Mouse (Mus musculus) C2C12 (cell line): Measurements from ENCODE around the gene 4933428G20Rik. TPM values are rescaled to one million over a fixed set of nuclear protein-coding genes. Genes with fewer than 3 reads are reported as not detected.

Experiments
- H3K27me3 ChIP-seq: one replicate; pipeline ENCODE4 v1.6.1; 2011; ENCODE audit not compliant: control insufficient read depth, insufficient read depth, insufficient read length
- H3K36me3 ChIP-seq: one replicate; pipeline ENCODE4 v1.6.1; 2011; ENCODE audit not compliant: control insufficient read depth, insufficient read depth
- H3K4me3 ChIP-seq: one replicate; pipeline ENCODE4 v1.5.1; 2011; ENCODE audit warnings: mild to moderate bottlenecking, control low read depth; ENCODE audit not compliant: poor library complexity, insufficient read depth, severe bottlenecking
- H3K79me2 ChIP-seq: one replicate; pipeline ENCODE4 v1.6.1; 2011; ENCODE audit not compliant: control insufficient read depth, insufficient read depth
- H3K79me3 ChIP-seq: one replicate; pipeline ENCODE4 v1.6.1; 2011; ENCODE audit warnings: low read depth, control low read depth
- H3ac ChIP-seq: one replicate; pipeline ENCODE3; 2011; ENCODE audit warnings: low read depth; ENCODE audit not compliant: control insufficient read depth, insufficient read length
- CEBPB ChIP-seq: IDR thresholded peaks from one replicate; pipeline ENCODE4 v1.6.1; 2011; ENCODE audit warnings: low read depth, mild to moderate bottlenecking, control low read depth, moderate library complexity
- CTCF ChIP-seq: IDR thresholded peaks from one replicate; pipeline ENCODE4 v1.5.1; 2011; ENCODE audit not compliant: control insufficient read depth, insufficient read depth, insufficient read length
- FOSL1 ChIP-seq: IDR thresholded peaks from one replicate; pipeline ENCODE4 v1.8.0; 2011; ENCODE audit warnings: mild to moderate bottlenecking, low read length; ENCODE audit not compliant: poor library complexity, insufficient read depth, severe bottlenecking
- MAX ChIP-seq: IDR thresholded peaks from one replicate; pipeline ENCODE4 v1.6.1; 2011; ENCODE audit warnings: mild to moderate bottlenecking, control low read depth
- MYOD1 ChIP-seq: IDR thresholded peaks from one replicate; pipeline ENCODE4 v1.6.1; 2011; ENCODE audit warnings: low read depth; ENCODE audit not compliant: control insufficient read depth, insufficient read length
- MYOG ChIP-seq: IDR thresholded peaks from one replicate; pipeline ENCODE4 v1.6.1; 2011; ENCODE audit not compliant: control insufficient read depth, insufficient read length; ENCODE audit errors: extremely low read depth
- USF1 ChIP-seq: IDR thresholded peaks from one replicate; pipeline ENCODE4 v1.6.1; 2011; ENCODE audit warnings: low read depth, mild to moderate bottlenecking, control low read depth, moderate library complexity
- polyA plus RNA-seq: library from polyadenylated mRNA; unstranded; fragments of >200 nt; fragmentation: generic; extraction: Trizol; gene quantifications from one replicate; pipeline ENCODE4 v1.2.1, GENCODE M21; 2012; ENCODE audit warnings: missing spikeins

Gene 4933428G20Rik
- polyA plus RNA-seq, 1 experiment = 0.34 TPM

- Histone ChIP-seq H3K36me3 (peaks cover 84% of the 10 kb centered on the region), H3ac (no peak overlapping the region), H3K79me3 (no peaks in the 10 kb centered on the region), H3K27me3 (no peaks in the 10 kb centered on the region), H3K79me2 (no peaks in the 10 kb centered on the region), H3K4me3 (no peak overlapping the region)
- TF ChIP-seq CTCF (peak; percentile 46), FOSL1 (no peak)
Observed at GRCm38 (mm10) chr11:97468639-97469287, 31.4 kb downstream of the 4933428G20Rik start.

GRCm38 (mm10) chr11:97466444-97467160 lies 33.5 kb downstream of the 4933428G20Rik start:
- Histone ChIP-seq H3ac (no peak overlapping the region), H3K79me3 (no peaks in the 10 kb centered on the region), H3K27me3 (no peaks in the 10 kb centered on the region), H3K36me3 (peaks cover 86% of the 10 kb centered on the region), H3K79me2 (no peaks in the 10 kb centered on the region), H3K4me3 (no peak overlapping the region)
- TF ChIP-seq MYOG (no peak), CTCF (no peak), MYOD1 (no peak), USF1 (no peak), MAX (no peak), CEBPB (no peak), FOSL1 (no peak)

- no peak overlapping the region for H3K4me3 ChIP-seq
- peaks cover 86% of the 10 kb centered on the region for H3K36me3 ChIP-seq
- TF ChIP-seq USF1 (no peak), MYOD1 (no peak)
- no peaks in the 10 kb centered on the region for H3K79me2 ChIP-seq
- H3ac ChIP-seq = no peak overlapping the region
- no peaks in the 10 kb centered on the region for H3K27me3 ChIP-seq
- H3K79me3 ChIP-seq = no peaks in the 10 kb centered on the region
Observed at GRCm38 (mm10) chr11:97465957-97466356, 34.2 kb downstream of the 4933428G20Rik start.

GRCm38 (mm10) chr11:97463991-97464390 lies 36.1 kb downstream of the 4933428G20Rik start:
- TF ChIP-seq MYOG (no peak), USF1 (no peak)
- Histone ChIP-seq H3K4me3 (no peak overlapping the region), H3K79me3 (no peaks in the 10 kb centered on the region), H3K36me3 (peaks cover 85% of the 10 kb centered on the region), H3K27me3 (no peaks in the 10 kb centered on the region), H3ac (no peak overlapping the region), H3K79me2 (no peaks in the 10 kb centered on the region)

GRCm38 (mm10) chr11:97463166-97463565 lies 37.0 kb downstream of the 4933428G20Rik start:
- Histone ChIP-seq H3K79me2 (no peaks in the 10 kb centered on the region), H3K27me3 (no peaks in the 10 kb centered on the region), H3ac (no peak overlapping the region), H3K36me3 (peaks cover 90% of the 10 kb centered on the region), H3K79me3 (no peaks in the 10 kb centered on the region), H3K4me3 (no peak overlapping the region)
- TF ChIP-seq MYOG (no peak), USF1 (no peak), CTCF (no peak), MAX (no peak), CEBPB (no peak), FOSL1 (no peak), MYOD1 (no peak)

GRCm38 (mm10) chr11:97462538-97462937 lies 37.6 kb downstream of the 4933428G20Rik start:
- H3K27me3 ChIP-seq = no peaks in the 10 kb centered on the region
- no peak for TF ChIP-seq CEBPB
- no peak for TF ChIP-seq USF1
- TF ChIP-seq CTCF = no peak
- TF ChIP-seq MYOD1 = no peak
- no peak for TF ChIP-seq MAX
- no peak for TF ChIP-seq FOSL1
- TF ChIP-seq MYOG = no peak
- no peak overlapping the region for H3ac ChIP-seq
- no peaks in the 10 kb centered on the region for H3K79me3 ChIP-seq
- no peaks in the 10 kb centered on the region for H3K79me2 ChIP-seq
- no peak overlapping the region for H3K4me3 ChIP-seq
- peaks cover 94% of the 10 kb centered on the region for H3K36me3 ChIP-seq
